Mouse (Mus musculus) heart, adult 2 months (tissue): ENCODE results near the gene Pde4d. TPM values are rescaled to one million over a fixed set of nuclear protein-coding genes. Genes with fewer than 3 reads are reported as not detected.
A peak's percentile ranks its signal among the peaks of the same experiment; 100 is the strongest.

Experiments
- DNase-seq, 2 experiments: peaks; one replicate each; pipeline ENCODE4 v3.0.0; 2021
- H3K27ac ChIP-seq: fragments of 200-600 bp; 2 replicates; pipeline ENCODE4 v1.8.1; 2022
- H3K27me3 ChIP-seq: fragments of 200-500 bp; 2 replicates; pipeline ENCODE4 v1.6.1; 2012; ENCODE audit warnings: mild to moderate bottlenecking, low read length, inconsistent platforms, mixed read lengths; ENCODE audit not compliant: control insufficient read depth, insufficient read depth
- H3K36me3 ChIP-seq: fragments of 200-500 bp; 2 replicates; pipeline ENCODE4 v1.6.1; 2012; ENCODE audit warnings: low read length, inconsistent platforms; ENCODE audit not compliant: control insufficient read depth, insufficient read depth
- H3K4me1 ChIP-seq: fragments of 200-500 bp; 2 replicates; pipeline ENCODE4 v1.6.1; 2011; ENCODE audit warnings: low read length; ENCODE audit not compliant: control insufficient read depth, insufficient read depth
- H3K4me3 ChIP-seq: fragments of 200-600 bp; 2 replicates; pipeline ENCODE4 v1.8.1; 2022
- H3K79me2 ChIP-seq: fragments of 200-500 bp; replicated peaks from 2 replicates; pipeline ENCODE4 v1.6.1; 2012; ENCODE audit warnings: mild to moderate bottlenecking, inconsistent platforms, low read length, moderate library complexity, mixed read lengths; ENCODE audit not compliant: control insufficient read depth, insufficient read depth
- H3K9ac ChIP-seq: fragments of 200-500 bp; 2 replicates; pipeline ENCODE4 v1.6.1; 2012; ENCODE audit warnings: low read depth, mild to moderate bottlenecking, control low read depth, inconsistent platforms, low read length, mixed read lengths
- CTCF ChIP-seq: fragments of 200-600 bp; IDR thresholded peaks from 2 replicates; pipeline ENCODE4 v1.8.1; 2022; ENCODE audit warnings: antibody characterized with exemption, mild to moderate bottlenecking, moderate library complexity
- EP300 ChIP-seq: fragments of 200-500 bp; IDR thresholded peaks from 2 replicates; pipeline ENCODE4 v1.6.1; 2011; ENCODE audit warnings: low read depth, low read length, control low read depth; ENCODE audit not compliant: insufficient read depth
- POLR2A ChIP-seq: fragments of 200-500 bp; IDR thresholded peaks from 2 replicates; pipeline ENCODE4 v1.6.1; 2011; ENCODE audit warnings: mild to moderate bottlenecking, low read depth, low read length, control low read depth; ENCODE audit not compliant: insufficient read depth
- WGBS: fragments of 180-500 bp; shearing (Covaris S2); methylation state at CpG from one replicate; pipeline ENCODE4 v1.1.7; 2018; 5-methylcytosine and 5-hydroxymethylcytosine counted together
- intact Hi-C: fragments of 180-260 bp; cut with DNase I; formaldehyde crosslinking; loops from one replicate; pipeline ENCODE4 v1.15.1; 2025
- polyA plus RNA-seq: library from polyadenylated mRNA; depleted of rRNA; stranded (reverse); fragments of >200 nt; gene quantifications from 2 replicates; pipeline ENCODE4 v1.2.3, GENCODE M21; 2012
- total RNA-seq, 2 experiments: library from RNA; stranded (reverse); gene quantifications; 2 replicates each; pipeline ENCODE4 v1.2.3; 2021

Pde4d gene
- total and polyA plus RNA-seq, 3 experiments = 11.5 to 40.1 (median 38.1) TPM

DNA sequence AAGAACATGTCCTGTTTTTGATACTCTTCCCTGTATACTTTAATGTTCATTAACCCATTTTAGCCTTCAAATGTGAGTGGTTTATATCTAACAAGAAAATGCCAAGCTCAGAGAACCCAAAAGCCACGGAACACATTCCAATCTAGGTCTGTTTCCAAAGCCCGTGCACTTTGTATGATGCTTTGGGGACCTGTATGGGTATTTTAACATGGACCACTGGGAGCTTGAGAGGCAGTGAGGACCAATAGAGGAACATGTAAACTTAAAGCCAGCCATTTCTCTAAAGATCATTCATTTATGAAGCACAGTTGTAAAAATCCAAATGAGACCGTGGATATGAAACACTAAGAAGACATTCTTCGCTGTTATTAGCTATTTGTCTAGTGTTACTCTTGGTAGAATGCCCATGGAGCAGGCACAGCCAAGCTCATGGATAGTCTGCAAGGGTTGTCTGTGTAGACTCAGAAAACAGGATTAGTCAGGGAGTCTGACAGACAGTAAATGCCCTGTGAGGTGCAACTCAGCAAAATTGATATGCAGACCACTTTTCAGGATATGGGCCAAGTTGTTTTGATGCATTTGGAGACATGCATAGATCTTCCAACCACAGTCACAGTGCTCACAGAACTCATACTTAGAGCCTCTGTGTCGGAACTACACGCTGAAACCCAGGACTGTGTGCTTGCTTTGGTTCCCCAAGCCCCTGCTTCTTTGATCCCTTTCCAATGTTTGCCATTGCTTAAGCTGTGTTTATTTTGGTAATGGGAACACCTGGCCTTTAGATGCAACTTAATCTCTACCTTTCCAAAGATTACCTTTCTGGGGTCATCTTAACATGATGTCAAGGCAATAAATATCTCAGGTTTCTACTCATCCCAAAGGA lies 1272.7 kb downstream of the Pde4d start:
- H3K27ac ChIP-seq = no peak overlapping the region
- WGBS = 69% methylated on average over 6 of the region's 6 CpGs
- H3K27me3 ChIP-seq = no peaks in the 10 kb centered on the region

DNA sequence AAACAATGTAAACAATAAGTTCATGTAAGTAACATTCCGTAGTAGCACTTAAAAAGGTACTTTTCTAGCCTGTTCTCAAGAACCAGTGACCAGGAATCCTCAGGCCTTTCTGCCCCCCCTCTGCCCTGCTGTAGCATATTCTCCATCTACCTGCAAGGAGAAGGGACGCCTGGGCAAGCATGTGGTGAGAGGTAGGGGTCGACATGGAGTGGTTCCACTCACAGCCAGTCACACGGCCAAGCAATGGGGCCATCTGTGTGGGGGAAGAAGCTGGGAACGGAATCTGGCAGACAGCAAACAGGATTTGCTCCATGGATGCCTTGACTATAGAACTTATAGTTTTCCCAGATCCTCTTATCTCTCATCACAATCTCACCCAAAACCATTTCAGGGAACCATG lies 1277.6 kb downstream of the Pde4d start:
- no peak for DNase-seq
- H3K4me3 ChIP-seq = no peak overlapping the region
- WGBS = 77% methylated on average over 5 of the region's 5 CpGs
- intact Hi-C loops = no loop called here
- H3K79me2 ChIP-seq = no peaks in the 10 kb centered on the region; the same call in 1 of the 2 replicates
- no peak overlapping the region for H3K27ac ChIP-seq
- H3K9ac ChIP-seq = no peak overlapping the region
- H3K36me3 ChIP-seq = peaks cover under 1% of the 10 kb centered on the region; the same call in 1 of the 2 replicates
- TF ChIP-seq POLR2A (no peak), EP300 (no peak), CTCF (no peak)
- no peaks in the 10 kb centered on the region; the same call in 1 of the 2 replicates for H3K4me1 ChIP-seq
- no peaks in the 10 kb centered on the region for H3K27me3 ChIP-seq

More for the DNA sequence above, 1272.7 kb downstream of the Pde4d start:
- Histone ChIP-seq H3K79me2 (no peaks in the 10 kb centered on the region; the same call in 1 of the 2 replicates), H3K4me1 (no peaks in the 10 kb centered on the region; the same call in none of the 2 replicates), H3K4me3 (no peak overlapping the region), H3K9ac (no peak overlapping the region), H3K36me3 (peaks cover 3% of the 10 kb centered on the region; the same call in 1 of the 2 replicates)
- no peak for DNase-seq
- intact Hi-C loops = no loop called here
- no peak for TF ChIP-seq CTCF
- no peak for TF ChIP-seq POLR2A
- no peak for TF ChIP-seq EP300

DNA sequence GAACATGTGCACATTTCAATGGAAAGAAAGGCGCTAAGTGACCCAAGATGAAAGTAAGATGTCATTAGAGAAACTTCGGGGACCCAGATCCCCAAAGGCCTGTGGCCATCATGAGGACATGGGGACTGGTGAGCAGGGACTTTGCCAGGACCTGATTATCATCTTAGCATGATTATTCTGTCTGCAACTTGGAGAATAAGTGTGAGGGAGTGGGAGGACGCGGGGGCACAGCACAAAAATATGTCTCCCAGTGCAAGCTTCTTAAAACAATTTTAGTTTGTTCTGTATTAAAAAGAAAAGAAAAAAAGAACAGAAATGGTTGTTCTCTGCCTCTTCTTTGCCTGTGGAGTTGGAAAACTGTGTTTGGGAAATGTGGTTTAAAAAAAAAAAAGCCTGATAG lies 1279.9 kb downstream of the Pde4d start:
- WGBS = 86% methylated on average over 4 of the region's 4 CpGs
- TF ChIP-seq EP300 = no peak
- TF ChIP-seq POLR2A = no peak
- TF ChIP-seq CTCF = no peak
- intact Hi-C loops = loop anchor here (5.0 to 10.0 kb wide), 2 partner anchors 385 to 497 kb away; no protein-coding TSS in a partner anchor
- no peaks in the 10 kb centered on the region for H3K36me3 ChIP-seq
- no peaks in the 10 kb centered on the region; the same call in 1 of the 2 replicates for H3K79me2 ChIP-seq
- H3K9ac ChIP-seq = no peak overlapping the region
- no peaks in the 10 kb centered on the region for H3K27me3 ChIP-seq
- H3K4me3 ChIP-seq = no peak overlapping the region
- H3K4me1 ChIP-seq = no peaks in the 10 kb centered on the region; the same call in 1 of the 2 replicates
- DNase-seq = no peak
- H3K27ac ChIP-seq = no peak overlapping the region

DNA sequence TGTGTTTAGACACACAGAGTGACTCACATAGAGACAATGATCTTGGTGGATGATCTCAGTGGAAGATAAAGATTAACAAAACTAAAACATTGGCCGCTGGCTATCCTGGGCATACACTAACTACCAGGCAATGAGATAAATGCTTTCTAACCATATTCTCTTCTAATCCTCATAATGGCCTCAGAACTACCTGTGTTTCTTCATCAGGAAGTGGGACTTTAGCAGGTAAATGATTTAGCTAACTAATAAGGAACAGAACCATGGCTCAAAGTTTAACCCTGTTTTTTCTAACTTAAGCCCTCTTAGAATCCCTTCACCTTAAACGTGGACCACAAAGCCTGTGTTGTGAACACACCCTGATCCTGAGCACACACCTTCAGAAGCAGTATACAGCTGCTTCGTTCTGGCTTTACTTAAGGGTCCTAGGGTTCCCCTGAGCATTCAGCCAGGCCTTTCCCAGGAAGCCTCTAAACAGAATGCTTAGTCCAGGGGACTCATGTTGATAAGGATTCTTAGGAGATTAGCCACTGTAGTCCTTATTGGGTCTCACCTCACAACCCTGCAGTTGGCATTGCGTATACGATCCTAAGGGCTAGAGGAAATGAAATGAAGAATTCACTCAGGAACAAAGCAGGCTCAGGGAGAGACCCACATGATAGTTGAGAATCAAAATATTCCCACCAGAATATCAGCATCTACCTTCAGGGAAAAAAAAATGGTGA lies 1283.1 kb downstream of the Pde4d start:
- DNase-seq = no peak
- Histone ChIP-seq H3K79me2 (no peaks in the 10 kb centered on the region), H3K36me3 (no peaks in the 10 kb centered on the region), H3K27me3 (no peaks in the 10 kb centered on the region), H3K4me1 (no peaks in the 10 kb centered on the region), H3K9ac (no peak overlapping the region), H3K27ac (no peak overlapping the region), H3K4me3 (no peak overlapping the region)
- TF ChIP-seq POLR2A = no peak
- no peak for TF ChIP-seq CTCF
- TF ChIP-seq EP300 = no peak
- intact Hi-C loops = loop anchor here (5.0 to 10.0 kb wide), 2 partner anchors 388 to 501 kb away; no protein-coding TSS in a partner anchor
- WGBS = 89% methylated on average over 5 of the region's 5 CpGs

DNA sequence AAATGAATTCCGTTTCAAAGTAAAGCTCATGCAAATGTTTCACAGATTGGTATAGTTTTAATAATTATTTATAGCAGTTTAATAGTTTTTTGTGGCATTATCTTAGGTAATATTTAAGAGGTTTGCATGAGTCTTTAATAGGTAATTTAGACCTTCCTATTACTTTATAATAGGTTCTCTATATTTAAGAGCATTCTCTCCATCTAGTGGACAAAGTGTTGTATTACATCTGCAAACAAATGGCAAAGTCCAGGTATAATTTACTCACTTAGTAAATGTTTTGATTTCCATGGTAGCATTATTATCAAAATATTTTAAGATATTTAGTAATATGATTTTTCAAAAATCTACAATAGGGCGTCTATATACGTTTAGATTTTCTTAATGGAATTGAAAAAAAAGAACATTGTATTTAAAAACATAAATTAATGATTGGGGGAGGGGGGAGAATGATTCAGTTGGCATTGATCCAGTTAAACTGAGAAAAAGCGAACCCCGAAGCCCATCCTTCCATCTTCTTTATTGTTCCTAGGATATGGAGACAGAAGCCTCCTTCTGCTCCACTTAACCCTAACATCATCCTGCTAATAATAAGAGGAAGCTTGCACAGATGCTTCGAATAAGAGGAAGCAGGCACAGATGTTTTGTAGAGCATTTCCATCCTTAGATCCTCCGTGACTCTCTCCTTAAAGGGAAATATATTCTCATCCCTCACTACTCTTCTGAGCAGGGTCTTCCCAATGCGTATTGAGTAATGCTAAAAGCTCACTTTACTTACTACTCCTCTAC lies 1286.7 kb downstream of the Pde4d start:
- WGBS = 33% methylated on average over 8 of the region's 8 CpGs
- intact Hi-C loops = loop anchor here (1.0 to 10.0 kb wide), 3 partner anchors 120 to 392 kb away; no protein-coding TSS in a partner anchor
- Histone ChIP-seq H3K79me2 (no peaks in the 10 kb centered on the region), H3K9ac (no peak overlapping the region), H3K4me1 (no peaks in the 10 kb centered on the region), H3K27me3 (no peaks in the 10 kb centered on the region), H3K36me3 (no peaks in the 10 kb centered on the region), H3K4me3 (no peak overlapping the region), H3K27ac (no peak overlapping the region)
- TF ChIP-seq EP300 (no peak), CTCF (peak; percentile 93), POLR2A (no peak)
- no peak for DNase-seq
